Mouse (Mus musculus): ENCODE measurements around the gene Fbxo17. TPM values are rescaled to one million over a fixed set of nuclear protein-coding genes. Genes with fewer than 3 reads are reported as not detected.
"Not testable (repeated sequence)": the region's sequence is repeated elsewhere in the genome, so short reads cannot be mapped to it uniquely, and the experiment has no call there.

Fbxo17 gene
- polyA plus RNA-seq, 1 experiment from 2014 or later: 10.7 TPM

GRCm38 (mm10) chr7:28694966-28695511 is 21.6 kb upstream of the Fbxo17 start:
- Histone ChIP-seq H3K27me3 (ENCODE audit: poor library complexity, severe bottlenecking) (peaks cover 38% of the 10 kb centered on the region), H3K4me3 (peak overlapping the region; percentile 69), H3K36me3 (replicated peaks) (peaks cover 4% of the 10 kb centered on the region; the same call in 1 of the 2 replicates), H3K27ac (peak overlapping the region; percentile 62), H3K9me3 (peaks cover 2% of the 10 kb centered on the region; the same call in 1 of the 2 replicates), H3K4me1 (peaks cover 30% of the 10 kb centered on the region)
- 50% methylated on average over 8 of the region's 8 CpGs for WGBS
- no peak for DNase-seq (ENCODE audit: extremely low spot score, low spot score)

GRCm38 (mm10) chr7:28697277-28697676 is 19.3 kb upstream of the Fbxo17 start:
- no peak for DNase-seq (ENCODE audit: extremely low spot score, low spot score)
- 95% methylated on average over 11 of the region's 11 CpGs for WGBS

GRCm38 (mm10) chr7:28700269-28700668 is 16.3 kb upstream of the Fbxo17 start:
- Histone ChIP-seq H3K4me1 (no peaks in the 10 kb centered on the region), H3K27ac (no peak overlapping the region), H3K27me3 (ENCODE audit: poor library complexity, severe bottlenecking) (peaks cover under 1% of the 10 kb centered on the region; the same call in 1 of the 2 replicates), H3K36me3 (replicated peaks) (peaks cover 9% of the 10 kb centered on the region; the same call in 1 of the 2 replicates), H3K4me3 (no peak overlapping the region), H3K9me3 (peaks cover 7% of the 10 kb centered on the region; the same call in 1 of the 2 replicates)
- no peak for DNase-seq (ENCODE audit: extremely low spot score, low spot score)
- WGBS: 98% methylated on average over 4 of the region's 4 CpGs

More at GRCm38 (mm10) chr7:28697277-28697676, 19.3 kb upstream of the Fbxo17 start:
- peaks cover 28% of the 10 kb centered on the region for H3K27me3 ChIP-seq (ENCODE audit: poor library complexity, severe bottlenecking)
- H3K27ac ChIP-seq: no peak overlapping the region
- no peak overlapping the region for H3K4me3 ChIP-seq
- H3K36me3 ChIP-seq (replicated peaks): peaks cover 9% of the 10 kb centered on the region; the same call in 1 of the 2 replicates
- peaks cover 7% of the 10 kb centered on the region; the same call in 1 of the 2 replicates for H3K9me3 ChIP-seq
- H3K4me1 ChIP-seq: peaks cover 29% of the 10 kb centered on the region

GRCm38 (mm10) chr7:28701306-28701705 is 15.3 kb upstream of the Fbxo17 start:
- H3K9me3 ChIP-seq; DNase-seq (ENCODE audit: extremely low spot score, low spot score); H3K4me3 ChIP-seq; H3K27ac ChIP-seq; H3K27me3 ChIP-seq (ENCODE audit: poor library complexity, severe bottlenecking); H3K36me3 ChIP-seq (replicated peaks); H3K4me1 ChIP-seq: not testable (repeated sequence)
- WGBS: 95% methylated on average over 12 of the region's 12 CpGs

GRCm38 (mm10) chr7:28702601-28703143 is 13.9 kb upstream of the Fbxo17 start:
- H3K9me3 ChIP-seq: peaks cover 11% of the 10 kb centered on the region; the same call in 1 of the 2 replicates
- WGBS: 81% methylated on average over 9 of the region's 9 CpGs
- no peaks in the 10 kb centered on the region for H3K27me3 ChIP-seq (ENCODE audit: poor library complexity, severe bottlenecking)
- peaks cover 9% of the 10 kb centered on the region; the same call in 1 of the 2 replicates for H3K36me3 ChIP-seq (replicated peaks)
- no peak for DNase-seq (ENCODE audit: extremely low spot score, low spot score)
- H3K27ac ChIP-seq: no peak overlapping the region
- no peak overlapping the region for H3K4me3 ChIP-seq
- H3K4me1 ChIP-seq: no peaks in the 10 kb centered on the region

GRCm38 (mm10) chr7:28709454-28709853 is 7.2 kb upstream of the Fbxo17 start:
- DNase-seq (ENCODE audit: extremely low spot score, low spot score): no peak
- Histone ChIP-seq H3K4me1 (peaks cover 4% of the 10 kb centered on the region), H3K27ac (no peak overlapping the region), H3K4me3 (no peak overlapping the region), H3K9me3 (peaks cover 4% of the 10 kb centered on the region; the same call in 1 of the 2 replicates), H3K27me3 (ENCODE audit: poor library complexity, severe bottlenecking) (no peaks in the 10 kb centered on the region), H3K36me3 (replicated peaks) (no peaks in the 10 kb centered on the region)

GRCm38 (mm10) chr7:28710962-28711361 is 5.6 kb upstream of the Fbxo17 start:
- Histone ChIP-seq H3K36me3 (replicated peaks) (no peaks in the 10 kb centered on the region), H3K9me3 (peaks cover 4% of the 10 kb centered on the region; the same call in 1 of the 2 replicates), H3K27me3 (ENCODE audit: poor library complexity, severe bottlenecking) (peaks cover 10% of the 10 kb centered on the region), H3K4me1 (peaks cover 6% of the 10 kb centered on the region), H3K27ac (no peak overlapping the region), H3K4me3 (no peak overlapping the region)
- WGBS: 68% methylated on average over 3 of the region's 3 CpGs
- no peak for DNase-seq (ENCODE audit: extremely low spot score, low spot score)

GRCm38 (mm10) chr7:28714667-28715066 is 1.9 kb upstream of the Fbxo17 start:
- 89% methylated on average over 5 of the region's 5 CpGs for WGBS

GRCm38 (mm10) chr7:28715598-28715997 is 1.0 kb upstream of the Fbxo17 start:
- DNase-seq (ENCODE audit: extremely low spot score, low spot score): no peak
- H3K4me1 ChIP-seq: peaks cover 24% of the 10 kb centered on the region
- no peak overlapping the region for H3K27ac ChIP-seq
- H3K27me3 ChIP-seq (ENCODE audit: poor library complexity, severe bottlenecking): peaks cover 14% of the 10 kb centered on the region
- no peaks in the 10 kb centered on the region for H3K9me3 ChIP-seq
- peak overlapping the region; percentile 63; the same call in 1 of the 2 replicates for H3K4me3 ChIP-seq
- H3K36me3 ChIP-seq (replicated peaks): no peaks in the 10 kb centered on the region
- WGBS: 96% methylated on average over 2 of the region's 2 CpGs

More at GRCm38 (mm10) chr7:28714667-28715066, 1.9 kb upstream of the Fbxo17 start:
- DNase-seq (ENCODE audit: extremely low spot score, low spot score): no peak
- Histone ChIP-seq H3K27me3 (ENCODE audit: poor library complexity, severe bottlenecking) (peaks cover 14% of the 10 kb centered on the region), H3K4me1 (peaks cover 24% of the 10 kb centered on the region), H3K36me3 (replicated peaks) (no peaks in the 10 kb centered on the region), H3K27ac (no peak overlapping the region), H3K4me3 (no peak overlapping the region), H3K9me3 (no peaks in the 10 kb centered on the region)

GRCm38 (mm10) chr7:28717726-28718125 is 1.1 kb downstream of the Fbxo17 start:
- peaks cover 24% of the 10 kb centered on the region for H3K4me1 ChIP-seq
- H3K9me3 ChIP-seq: no peaks in the 10 kb centered on the region
- peaks cover 14% of the 10 kb centered on the region for H3K27me3 ChIP-seq (ENCODE audit: poor library complexity, severe bottlenecking)
- DNase-seq (ENCODE audit: extremely low spot score, low spot score): no peak
- peak overlapping the region; percentile 63; the same call in 1 of the 2 replicates for H3K4me3 ChIP-seq
- 91% methylated on average over 10 of the region's 10 CpGs for WGBS
- H3K27ac ChIP-seq: no peak overlapping the region
- H3K36me3 ChIP-seq (replicated peaks): no peaks in the 10 kb centered on the region

- 67% methylated on average over 4 of the region's 4 CpGs for WGBS
These were observed 2.6 kb downstream of the Fbxo17 start for GRCm38 (mm10) chr7:28719159-28719558.

GRCm38 (mm10) chr7:28719650-28720049 is 3.0 kb downstream of the Fbxo17 start:
- H3K4me3 ChIP-seq: no peak overlapping the region
- no peak for DNase-seq (ENCODE audit: extremely low spot score, low spot score)
- H3K9me3 ChIP-seq: no peaks in the 10 kb centered on the region
- H3K27ac ChIP-seq: no peak overlapping the region
- peaks cover 5% of the 10 kb centered on the region for H3K36me3 ChIP-seq (replicated peaks)
- WGBS: 80% methylated on average over 2 of the region's 2 CpGs
- peaks cover 14% of the 10 kb centered on the region for H3K27me3 ChIP-seq (ENCODE audit: poor library complexity, severe bottlenecking)
- peaks cover 20% of the 10 kb centered on the region for H3K4me1 ChIP-seq

More at GRCm38 (mm10) chr7:28719159-28719558, 2.6 kb downstream of the Fbxo17 start:
- Histone ChIP-seq H3K9me3 (no peaks in the 10 kb centered on the region), H3K36me3 (replicated peaks) (peaks cover under 1% of the 10 kb centered on the region), H3K4me3 (no peak overlapping the region), H3K27me3 (ENCODE audit: poor library complexity, severe bottlenecking) (peaks cover 14% of the 10 kb centered on the region), H3K4me1 (peaks cover 20% of the 10 kb centered on the region), H3K27ac (no peak overlapping the region)
- no peak for DNase-seq (ENCODE audit: extremely low spot score, low spot score)

Measured in forebrain, embryonic 10.5 days (tissue).